8 mouse cellular contexts compared by ENCODE assay signal in the genomic region with DNA sequence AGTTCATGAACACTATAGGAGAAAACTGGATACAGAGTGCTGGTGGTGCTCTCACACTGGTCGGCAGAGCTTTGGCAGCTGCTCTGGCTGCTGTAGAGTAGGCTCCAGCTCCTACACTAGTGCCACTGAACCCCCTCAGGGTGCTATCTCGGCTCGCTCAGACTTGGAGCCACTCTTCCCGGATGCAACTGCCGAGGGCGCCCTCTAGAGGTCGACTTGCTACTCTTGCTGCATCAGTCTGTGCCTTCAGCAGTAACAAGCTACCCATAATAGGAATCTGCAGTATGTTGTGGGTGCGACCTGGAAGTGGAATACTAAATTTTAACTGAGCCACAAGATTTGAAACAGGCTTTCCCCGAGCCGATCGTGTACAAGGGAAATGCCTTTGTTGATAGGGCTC. TPM values are rescaled to one million over a fixed set of nuclear protein-coding genes. Genes with fewer than 3 reads are reported as not detected.
DNase-seq lines count a peak whose midpoint lies in the region; TF ChIP-seq lines count a peak whose summit lies in the region.

No protein-coding gene starts in this region.

- WGBS in heart, embryonic 10.5 days: 8% methylated on average over 11 of the region's 11 CpGs

- H3K27ac ChIP-seq in heart, embryonic 10.5 days: no peak overlapping the region

- H3K27me3 ChIP-seq in E14TG2a.4 (ENCODE audit: insufficient read depth, low read length): 0 out of 2 replicates have a peak, but pooled peaks cover 4% of the 10 kb centered on the region
- 0 out of 2 replicates have a peak, but pooled peaks cover under 1% of the 10 kb centered on the region for H3K27me3 ChIP-seq in heart, embryonic 10.5 days (ENCODE audit: insufficient read depth, poor library complexity, severe bottlenecking)

- no peaks in the 10 kb centered on the region for H3K36me3 ChIP-seq in E14TG2a.4 (ENCODE audit: insufficient read depth, low read length)
- no peaks in the 10 kb centered on the region for H3K36me3 ChIP-seq in heart, embryonic 10.5 days

- peak; percentile 82 for TF ChIP-seq CTCF in E14TG2a.4 (conservative IDR thresholded peaks at IDR 0.05; ENCODE audit: low read length)

- DNase-seq in T-cell, adult 2 months (ENCODE audit: low spot score): peak; percentile 60
- DNase-seq in embryo, embryonic 10 days (ENCODE audit: low spot score): peak; percentile 90
- DNase-seq in heart, embryonic 10.5 days (ENCODE audit: low spot score): peak; percentile 91
- DNase-seq in layer of hippocampus, postnatal 10 days (ENCODE audit: low spot score in 2 of 2): peak; percentile 80
- peak; percentile 93 for DNase-seq in lung, postnatal 14 days
- peak; percentile 34 for DNase-seq in skeletal muscle tissue, adult 2 months (ENCODE audit: low read depth, low spot score)
- DNase-seq in yolk sac, embryonic 10.5 days (ENCODE audit: low spot score): peak; percentile 73

- peaks cover 15% of the 10 kb centered on the region for H3K4me1 ChIP-seq in E14TG2a.4 (replicated peaks; ENCODE audit: low read depth, low read length)
- peaks cover 2% of the 10 kb centered on the region; the same call in 1 of the 2 replicates for H3K4me1 ChIP-seq in heart, embryonic 10.5 days

- H3K9me3 ChIP-seq in E14TG2a.4 (ENCODE audit: low read length): no peaks in the 10 kb centered on the region
- no peaks in the 10 kb centered on the region for H3K9me3 ChIP-seq in heart, embryonic 10.5 days

- peak overlapping the region; percentile 43 for H3K4me3 ChIP-seq in E14TG2a.4 (replicated peaks; ENCODE audit: low read length)
- H3K4me3 ChIP-seq in heart, embryonic 10.5 days: no peak overlapping the region

RNA-seq across cellular contexts. Expression of a gene that starts 40.5 kb away (rescaled TPM):
- 18.0 and 25.3 TPM in 2 replicates for polyA plus RNA-seq in heart, embryonic 10.5 days (2016; fragmentation: Nextera tagmentation; extraction: Ambion mirVana)
- total RNA-seq in layer of hippocampus, postnatal 10 days (2021): 10 to 100 TPM; 54.9 to 59.6 TPM

Comparison
In these comparisons a context has a peak if more than half of its experiments do, and no peak if none do; other contexts are left out.
1. DNase-seq: peak in every context shown above with its lines; median percentile 93 in lung, postnatal 14 days; 91 in heart, embryonic 10.5 days; 90 in embryo, embryonic 10 days; 80 in layer of hippocampus, postnatal 10 days; 73 in yolk sac, embryonic 10.5 days; 60 in T-cell, adult 2 months; 34 in skeletal muscle tissue, adult 2 months.